Mouse (Mus musculus): Measurements from ENCODE around the gene Rps21.

Gene Rps21

DNA sequence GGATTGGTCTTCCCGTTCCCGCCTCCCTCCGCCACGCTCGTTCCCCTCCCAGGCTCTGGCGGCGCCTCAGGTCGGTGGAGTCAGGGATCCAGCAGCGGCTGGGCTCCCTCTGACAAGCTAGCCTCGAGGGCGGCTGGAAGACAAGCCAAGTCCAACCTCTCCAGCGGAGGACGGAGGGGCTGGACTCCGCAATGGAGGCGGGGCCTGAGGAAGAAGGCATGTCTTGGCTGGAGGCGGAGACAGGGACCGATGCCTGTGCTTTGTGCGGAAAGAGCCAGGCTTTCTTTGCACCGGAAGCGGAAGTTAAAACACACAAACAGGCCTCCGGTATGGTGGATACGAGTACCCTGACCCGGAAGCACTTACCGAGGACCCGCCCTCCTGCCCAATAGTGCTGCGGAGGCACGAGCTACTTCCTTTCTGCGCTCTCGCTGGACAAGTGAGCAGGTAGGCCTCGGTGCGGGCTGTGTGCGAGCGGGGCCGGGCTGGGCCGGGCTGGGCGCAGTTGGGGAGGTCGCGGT is at the start of gene Rps21:
Gene Rps21, plus strand, starts transcription at position 377 of the 521 bp plus-strand sequence.
- DNase-seq (ENCODE audit: low read depth, low spot score) = peak; percentile 98

DNA sequence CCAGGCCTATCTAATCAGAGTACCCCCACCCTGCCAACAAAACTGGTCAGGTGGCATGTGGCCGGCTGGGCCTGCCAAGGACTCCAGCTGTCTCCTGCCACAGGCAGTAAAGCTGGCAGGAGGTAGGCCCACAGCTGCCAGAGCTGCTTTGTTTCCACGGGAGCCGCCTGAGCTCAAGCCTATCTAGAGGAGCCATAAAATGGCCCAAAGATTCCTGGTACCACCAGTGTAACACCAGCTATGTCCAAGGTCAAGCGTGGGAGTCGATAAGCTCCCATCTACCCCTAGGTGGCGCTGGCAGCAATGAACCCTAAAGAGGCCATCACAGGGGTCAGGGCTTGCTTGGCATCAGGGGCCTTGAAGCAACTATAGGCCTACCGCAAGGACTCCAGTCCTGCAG is 49.3 kb upstream of the Rps21 start:
- no peak for DNase-seq (ENCODE audit: low read depth, low spot score)

DNA sequence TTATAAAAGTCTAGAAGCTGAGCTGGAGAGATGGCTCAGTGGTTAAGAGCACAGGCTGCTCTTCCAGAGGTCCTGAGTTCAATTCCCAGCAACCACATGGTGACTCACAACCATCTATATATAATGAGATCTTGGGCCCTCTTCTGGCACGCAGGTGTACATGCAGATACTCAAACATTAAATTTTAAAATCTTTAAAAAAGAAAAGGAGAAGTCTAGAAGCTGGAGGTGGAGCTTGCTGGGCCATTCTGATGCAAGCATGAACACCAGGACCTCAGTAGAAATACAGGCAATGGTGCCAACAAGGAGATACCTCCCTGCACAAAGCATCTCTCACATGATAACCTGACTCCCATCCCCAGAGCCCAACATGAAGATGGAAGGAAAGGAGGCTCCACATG is 48.2 kb upstream of the Rps21 start:
- no peak for DNase-seq (ENCODE audit: low read depth, low spot score)

DNA sequence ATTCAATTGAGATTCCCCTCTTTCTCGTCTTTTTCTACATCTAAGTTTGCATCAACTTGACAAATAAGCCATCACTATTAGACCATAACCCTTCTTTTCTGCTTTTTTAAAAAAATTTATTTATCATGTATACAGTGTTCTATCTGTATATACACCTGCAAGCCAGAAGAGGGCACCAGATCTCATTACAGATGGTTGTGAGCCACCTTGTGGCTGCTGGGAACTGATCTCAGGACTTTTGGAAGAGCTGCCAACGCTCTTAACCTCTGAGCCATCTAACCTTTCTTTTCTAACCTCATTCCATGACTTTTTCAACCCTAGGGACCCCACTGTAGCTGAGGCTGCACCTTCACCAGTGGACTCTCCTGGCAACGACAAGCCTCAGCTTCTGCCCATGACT is 44.9 kb upstream of the Rps21 start:
- no peak for DNase-seq (ENCODE audit: low read depth, low spot score)

DNA sequence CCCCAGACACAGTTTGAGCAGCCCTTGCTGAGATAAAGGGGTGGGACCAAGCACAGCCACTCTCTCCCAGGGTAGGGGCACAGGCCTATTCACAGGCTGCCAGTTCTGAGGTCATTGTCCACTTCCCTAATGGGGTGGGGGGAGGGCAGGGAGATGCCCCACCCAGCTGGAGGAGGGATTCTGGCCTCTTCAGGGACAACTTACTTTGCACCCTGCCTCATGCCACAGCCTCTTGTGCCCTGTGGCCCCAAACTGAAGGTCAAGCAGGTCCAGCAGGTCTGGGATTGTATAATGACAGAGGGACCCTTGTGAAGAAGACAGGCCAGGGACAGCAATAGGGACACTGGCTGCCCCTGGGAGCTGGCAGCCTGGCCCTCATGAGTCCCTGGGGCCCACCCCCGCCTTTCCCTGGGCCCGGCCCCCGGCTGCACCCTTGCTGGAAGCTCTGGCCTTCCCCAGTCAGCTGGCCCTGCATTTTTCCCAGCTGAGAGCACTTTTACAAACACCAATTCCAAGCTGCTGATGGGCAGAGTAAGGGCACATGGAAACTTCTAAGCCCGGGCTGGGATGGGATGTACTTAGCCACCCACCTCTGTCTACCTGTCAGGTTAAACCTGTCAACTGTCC is 42.7 kb upstream of the Rps21 start:
- DNase-seq (ENCODE audit: low read depth, low spot score) = no peak

DNA sequence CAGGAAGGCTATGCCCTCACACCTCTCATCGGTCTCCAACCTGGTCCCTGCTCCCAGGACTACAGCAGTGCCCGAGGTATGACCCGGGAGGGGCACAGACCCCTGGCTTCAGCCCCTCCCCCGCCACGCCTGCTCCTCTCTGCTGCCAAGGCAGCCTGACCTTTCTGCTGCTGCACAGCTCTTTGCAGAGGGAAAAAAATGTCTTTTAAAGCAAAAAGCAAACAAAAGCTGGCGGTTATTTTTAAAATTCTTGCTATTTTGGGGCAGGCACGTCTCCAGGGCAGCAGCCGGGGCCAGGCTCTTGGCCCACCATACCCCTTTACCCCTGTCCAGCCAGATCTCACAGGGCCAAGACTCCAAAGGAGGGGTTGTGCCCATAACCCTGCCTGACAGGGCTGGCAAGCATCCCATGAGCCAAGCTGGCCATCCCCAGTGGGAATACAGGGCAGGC is 42.1 kb upstream of the Rps21 start:
- DNase-seq (ENCODE audit: low read depth, low spot score) = no peak

DNA sequence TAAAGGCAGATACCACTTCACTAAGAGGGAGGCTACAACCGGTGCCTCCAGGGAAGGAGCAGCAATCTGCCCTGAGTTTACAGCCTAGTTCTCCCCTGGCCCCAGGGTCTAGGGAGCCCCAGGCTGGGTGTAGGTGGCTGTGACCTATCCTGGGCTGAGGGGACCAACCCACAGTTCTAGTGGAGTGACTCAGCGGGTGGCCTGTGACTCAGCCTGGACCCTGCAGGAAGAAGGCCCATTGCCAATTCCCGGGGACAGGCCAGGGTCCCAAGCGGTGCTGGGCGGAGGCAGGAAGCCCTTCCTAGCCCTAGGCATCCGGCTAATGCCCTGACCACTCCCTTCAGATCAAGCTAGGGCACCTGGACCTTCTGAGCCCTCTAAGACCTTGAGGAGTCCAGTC is 41.2 kb upstream of the Rps21 start:
- no peak for DNase-seq (ENCODE audit: low read depth, low spot score)

DNA sequence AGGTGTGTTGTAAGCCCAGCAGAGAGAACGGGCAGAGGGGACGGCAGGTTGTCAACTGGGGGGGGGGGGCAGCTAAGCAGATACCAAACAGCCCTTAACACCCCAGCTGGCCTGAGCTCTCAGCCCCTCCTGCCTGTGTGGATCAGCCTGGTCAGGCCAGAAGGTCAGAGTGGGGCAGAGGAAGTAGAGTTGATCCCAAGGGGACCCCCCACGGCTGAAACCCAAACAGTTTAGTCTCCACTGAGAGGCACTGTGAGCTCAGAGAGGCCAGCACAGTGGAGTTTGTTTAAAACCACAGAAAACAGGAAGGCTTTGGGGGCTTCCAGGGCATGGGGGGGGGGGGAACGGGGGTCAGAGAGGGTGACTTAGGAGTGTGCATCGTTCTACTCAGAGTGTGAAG is 40.3 kb upstream of the Rps21 start:
- DNase-seq (ENCODE audit: low read depth, low spot score) = no peak

DNA sequence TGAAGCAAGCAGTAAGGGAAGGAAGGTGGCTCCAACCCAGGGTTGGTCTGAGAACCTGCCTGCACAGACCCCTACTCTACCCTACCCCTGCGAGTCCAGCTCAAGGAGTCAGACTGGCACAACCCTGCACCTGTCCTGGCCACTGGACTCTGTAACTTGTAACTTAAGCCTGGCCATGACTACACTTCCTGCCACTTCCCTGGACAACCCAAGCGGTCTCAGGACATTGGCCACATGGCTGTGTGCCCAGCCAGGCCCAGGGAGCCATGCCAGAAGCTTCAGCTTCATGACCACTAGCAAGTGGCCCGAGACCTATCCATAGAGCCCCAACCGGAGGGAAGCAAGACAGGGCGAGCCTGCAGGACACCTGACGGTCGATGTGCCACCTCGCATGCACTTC is 39.6 kb upstream of the Rps21 start:
- no peak for DNase-seq (ENCODE audit: low read depth, low spot score)

DNA sequence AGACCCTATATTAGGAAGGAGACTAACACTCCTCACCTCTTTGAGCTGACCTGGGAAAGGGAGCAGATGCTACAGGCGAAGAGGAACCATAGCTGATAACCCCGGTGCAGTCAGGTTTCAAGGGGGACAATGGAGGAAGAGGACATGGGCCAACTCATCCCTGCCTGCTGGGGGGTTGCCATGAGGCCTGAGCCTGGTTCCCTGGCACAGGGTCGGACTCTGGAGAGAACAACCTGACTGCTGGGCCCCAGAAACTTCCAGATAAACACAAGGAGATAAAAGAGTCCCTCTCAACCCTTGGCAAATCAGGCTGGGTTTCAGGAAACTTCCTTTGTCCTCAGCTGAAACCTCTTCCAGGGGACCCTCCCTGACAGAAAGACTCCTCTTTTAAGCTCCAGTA is 38.9 kb upstream of the Rps21 start:
- DNase-seq (ENCODE audit: low read depth, low spot score) = no peak

DNA sequence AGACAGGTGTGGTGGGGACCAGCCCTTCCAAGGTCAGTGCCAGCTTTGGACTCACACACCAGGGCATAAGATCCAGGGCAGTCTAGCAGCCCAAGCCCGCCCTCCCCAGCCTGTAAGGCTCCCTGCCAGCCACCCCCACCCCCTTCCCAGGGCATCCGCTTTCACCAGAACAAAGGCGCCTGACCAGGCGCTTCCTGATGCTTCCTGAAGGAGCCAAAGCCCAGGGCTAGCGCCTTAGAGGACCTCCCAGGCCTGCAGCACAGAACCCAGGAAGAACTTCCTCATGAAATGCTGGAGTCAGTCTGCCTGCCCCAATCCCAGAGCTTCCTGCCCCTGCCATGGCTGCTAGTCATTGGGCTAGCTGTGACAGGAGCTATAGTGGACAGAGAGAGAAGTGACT is 38.5 kb upstream of the Rps21 start:
- DNase-seq (ENCODE audit: low read depth, low spot score) = no peak

DNA sequence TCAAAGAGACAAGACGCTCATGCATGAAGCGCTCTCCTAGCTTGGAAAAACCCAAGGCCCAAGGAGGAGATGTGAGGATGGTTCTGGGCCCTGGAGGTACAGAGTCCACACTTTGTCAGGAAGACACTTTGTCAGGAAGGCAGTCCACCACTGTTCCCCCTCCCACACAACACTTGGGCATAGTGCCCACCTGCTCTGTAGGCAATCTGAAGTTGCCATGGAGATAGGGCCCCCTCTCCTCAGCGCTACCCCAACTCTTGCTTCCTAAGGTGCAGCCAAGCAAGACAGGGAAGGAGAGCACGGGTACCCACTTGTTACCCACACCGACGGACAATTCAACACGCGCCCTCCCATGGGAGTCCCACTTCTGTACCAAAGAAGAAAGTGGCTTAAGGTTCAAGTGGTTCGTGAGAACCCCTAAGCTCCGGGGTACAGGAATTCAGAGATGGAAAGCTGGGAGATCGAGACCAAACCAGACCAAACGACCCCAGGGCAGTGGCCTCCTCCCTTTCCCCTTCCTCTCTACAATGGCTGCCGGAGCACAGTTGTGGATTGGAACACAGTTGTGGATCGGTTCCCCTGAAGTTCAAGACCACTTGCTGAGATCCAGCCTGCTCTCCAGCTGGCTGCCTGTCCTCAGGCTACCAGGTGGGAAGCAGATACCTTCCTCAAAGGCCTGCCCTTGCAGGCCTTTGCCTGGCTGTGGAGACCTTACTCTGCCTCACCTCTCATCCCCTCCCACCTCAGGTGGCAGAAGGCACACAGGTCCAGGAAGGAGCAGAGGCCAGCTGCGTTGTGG is 37.8 kb upstream of the Rps21 start:
- DNase-seq (ENCODE audit: low read depth, low spot score) = no peak

DNA sequence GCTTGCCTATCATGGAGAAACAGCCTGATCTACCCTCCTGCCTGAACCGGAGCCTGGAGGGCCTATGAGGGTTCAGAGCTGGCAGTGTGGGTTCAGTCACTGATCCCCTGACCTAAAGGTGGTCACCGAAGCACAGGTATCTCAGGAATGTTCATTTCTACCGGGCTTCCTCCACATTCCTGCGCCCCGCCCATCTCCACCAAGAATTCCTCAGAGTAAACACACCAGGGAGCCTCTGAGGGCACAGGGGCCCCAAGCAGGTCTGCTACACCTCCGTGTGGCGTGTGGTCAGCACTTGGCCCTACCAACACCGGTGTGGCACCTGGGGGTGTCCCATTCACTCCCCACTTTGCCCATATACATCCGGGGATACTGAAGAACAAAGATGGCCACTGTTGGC is 37.0 kb upstream of the Rps21 start:
- no peak for DNase-seq (ENCODE audit: low read depth, low spot score)

DNA sequence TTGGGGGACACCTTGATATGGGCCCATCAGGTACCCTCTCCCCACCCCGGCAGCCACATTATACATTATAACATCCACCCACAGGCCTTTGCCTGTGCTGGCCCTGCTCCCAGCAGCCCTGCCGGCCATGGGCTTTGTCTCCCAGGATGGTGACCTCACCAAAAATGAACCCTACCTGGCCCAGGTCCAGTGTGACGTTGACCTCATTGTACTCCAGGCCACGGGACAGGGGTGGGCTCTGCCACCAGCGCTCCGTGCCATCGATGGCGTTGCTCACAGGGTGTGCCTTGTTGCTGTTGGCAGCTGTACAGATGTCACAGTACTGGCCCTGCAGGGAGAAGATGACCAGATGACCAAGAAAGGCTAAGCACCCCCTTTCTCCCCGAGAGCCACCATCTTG is 36.1 kb upstream of the Rps21 start:
- no peak for DNase-seq (ENCODE audit: low read depth, low spot score)

DNA sequence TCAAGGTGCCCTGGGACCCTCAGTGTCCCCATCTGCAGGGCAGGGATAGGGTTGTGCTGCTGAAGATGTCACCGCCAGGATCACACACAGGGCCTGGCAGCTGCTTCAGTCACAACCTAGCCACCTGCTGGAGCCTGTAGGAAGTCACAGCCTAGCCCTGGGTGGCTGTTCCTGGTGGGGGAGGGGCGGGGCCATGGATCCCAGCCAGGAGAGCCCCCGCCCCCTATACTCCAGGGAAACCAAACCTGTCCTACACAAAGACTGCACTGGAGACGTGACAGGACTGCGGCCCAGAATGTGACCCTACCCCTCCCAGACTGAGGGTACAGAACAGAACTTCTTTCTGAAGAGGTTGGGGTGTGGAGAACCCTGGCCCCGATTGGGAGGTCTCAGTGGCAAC is 34.9 kb upstream of the Rps21 start:
- DNase-seq (ENCODE audit: low read depth, low spot score) = no peak

DNA sequence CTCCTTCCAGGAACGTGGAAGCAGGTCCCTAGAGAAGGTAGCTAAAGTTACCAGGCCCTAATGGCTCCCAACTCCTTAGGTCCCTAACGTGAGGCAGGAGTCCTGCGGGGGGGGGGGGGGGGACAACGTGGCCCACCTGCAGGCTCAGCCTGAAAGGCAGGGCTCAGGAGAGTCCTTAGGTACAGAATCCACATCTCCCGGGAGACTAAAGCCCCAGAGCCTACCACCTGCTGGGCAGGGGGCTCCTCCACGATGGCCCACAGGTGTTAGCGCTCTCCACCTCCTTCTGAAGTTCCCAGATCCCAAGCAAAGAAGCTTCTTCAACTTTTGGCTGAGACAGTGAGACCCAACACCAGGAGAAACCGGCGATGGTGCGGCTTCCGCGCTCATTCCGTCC is 32.5 kb upstream of the Rps21 start:
- no peak for DNase-seq (ENCODE audit: low read depth, low spot score)

DNA sequence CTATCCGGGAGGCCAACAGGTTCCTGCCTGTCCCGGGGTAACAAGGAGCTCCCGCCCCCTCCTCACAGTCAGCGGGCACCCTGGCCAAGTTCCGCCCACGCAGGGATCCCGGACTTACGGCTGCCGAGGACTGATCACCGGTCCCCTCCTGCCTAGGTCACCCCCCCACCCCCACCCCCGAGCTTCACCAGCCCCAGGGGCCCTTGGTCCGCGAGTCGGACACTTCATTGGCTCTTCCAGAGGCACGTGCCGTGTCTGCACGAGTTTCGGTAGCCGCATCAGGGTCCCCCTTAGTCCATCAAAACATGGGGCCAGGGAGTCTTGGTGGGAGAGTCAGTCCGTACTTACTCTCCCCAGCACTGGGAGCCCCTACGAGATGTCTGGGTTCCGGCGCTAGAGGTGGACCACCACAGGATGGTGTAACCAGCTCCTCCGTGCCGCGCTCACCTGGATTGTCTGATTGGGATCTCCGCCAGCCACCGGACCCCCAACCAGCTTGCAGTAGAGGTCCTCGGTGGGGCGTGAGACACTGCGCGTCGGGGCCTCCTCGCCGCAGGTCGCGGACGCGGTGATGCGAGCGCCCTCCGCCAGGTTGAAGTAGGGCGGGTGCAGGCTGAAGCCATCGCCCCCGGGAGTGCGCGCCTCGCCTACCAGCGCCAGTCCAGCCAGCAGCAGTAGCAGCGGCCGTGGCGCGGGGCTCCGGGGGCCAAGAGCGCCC is 32.0 kb upstream of the Rps21 start:
- DNase-seq (ENCODE audit: low read depth, low spot score) = peak; percentile 36

DNA sequence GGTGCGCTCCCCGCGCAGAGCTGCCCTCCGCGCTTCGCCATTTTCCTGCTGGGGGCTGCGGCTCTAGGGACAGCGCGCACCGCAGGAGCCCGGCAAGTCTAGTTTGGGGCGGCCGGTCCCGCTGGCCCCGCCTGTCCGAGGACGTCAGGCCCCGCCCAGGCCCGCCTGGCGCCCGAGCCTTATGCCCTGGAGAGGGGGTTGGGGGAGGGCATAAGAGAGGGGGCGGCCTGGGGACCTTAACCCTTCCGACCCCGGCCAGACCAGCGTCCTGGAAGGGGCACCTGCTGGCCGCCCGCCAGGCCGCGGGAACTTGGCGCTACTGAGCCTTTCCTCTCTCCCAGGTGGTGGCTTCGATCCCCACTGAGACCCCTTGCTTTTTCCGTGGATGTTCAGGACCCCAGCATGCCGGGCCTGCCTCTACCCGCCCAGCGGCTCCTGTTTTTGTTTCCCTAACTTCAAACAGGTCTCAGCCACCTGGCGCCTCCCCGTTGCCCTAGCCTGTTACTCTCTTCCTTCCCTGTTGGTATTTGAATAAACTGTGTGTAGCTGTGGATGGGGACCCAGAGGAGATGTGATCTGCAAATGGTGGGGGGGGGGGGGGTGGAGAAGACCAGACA is 31.3 kb upstream of the Rps21 start, which contains the start of gene Lama5:
Gene Lama5, minus strand, starts transcription at position 98 of the 617 bp plus-strand sequence.
- no peak for DNase-seq (ENCODE audit: low read depth, low spot score)

DNA sequence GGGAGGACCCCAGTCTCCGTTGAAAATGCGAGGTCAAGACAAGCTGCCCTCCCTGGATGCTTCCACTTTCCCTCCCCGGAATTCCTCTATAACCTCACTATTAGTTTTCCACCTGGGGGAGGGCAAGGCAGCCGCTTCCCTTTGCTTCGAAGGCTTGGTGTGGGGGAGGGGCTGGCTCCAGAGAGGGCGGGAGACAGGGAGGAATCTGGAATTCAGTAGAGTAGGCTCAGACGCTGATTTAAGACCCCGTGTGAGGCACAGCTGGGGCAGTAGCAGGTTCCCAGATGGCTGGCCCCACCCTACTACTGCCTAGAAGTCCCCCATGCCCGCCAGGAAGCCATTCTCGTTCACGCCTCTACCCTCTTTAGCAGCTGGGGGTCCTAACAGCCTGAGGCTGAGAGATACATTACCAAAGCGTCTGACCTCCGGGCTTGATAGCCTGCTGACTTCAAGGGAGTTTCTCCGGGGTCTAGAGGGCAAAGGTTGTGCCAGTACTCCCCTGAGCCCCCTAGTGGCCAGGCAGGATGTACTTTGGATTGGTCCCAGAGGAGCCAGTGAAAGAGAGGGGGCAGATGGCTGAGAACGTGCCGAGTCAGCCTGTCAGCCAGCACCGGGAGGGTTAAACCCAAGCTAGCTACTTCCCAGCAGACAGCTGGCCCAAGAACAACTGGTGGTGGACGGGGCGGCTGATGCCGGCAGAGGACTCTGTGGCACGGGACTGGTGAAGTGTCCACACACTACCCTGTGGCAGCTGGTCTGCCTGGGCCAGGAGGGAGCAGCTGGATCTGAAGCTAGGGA is 29.7 kb upstream of the Rps21 start:
- peak; percentile 34 for DNase-seq (ENCODE audit: low read depth, low spot score)

DNA sequence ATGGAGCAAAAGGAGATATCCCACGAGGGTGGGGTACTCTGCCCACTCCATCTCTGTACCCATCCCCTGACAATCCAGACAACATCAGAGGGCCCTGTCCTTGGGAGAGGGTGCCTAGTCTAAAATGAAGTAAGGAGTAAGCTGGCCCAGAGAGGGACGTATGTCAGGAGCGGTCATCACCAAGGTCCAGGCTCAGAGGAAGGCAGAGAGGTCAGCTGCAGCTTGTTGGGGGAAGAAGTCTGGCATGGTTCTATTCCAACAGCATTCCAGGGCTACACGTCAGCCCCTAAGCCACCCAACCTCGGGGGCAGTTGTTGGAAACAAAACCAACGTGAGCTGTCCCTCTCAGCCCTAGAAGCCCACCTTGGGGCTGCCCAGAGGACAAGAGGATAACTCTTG is 29.1 kb upstream of the Rps21 start:
- DNase-seq (ENCODE audit: low read depth, low spot score) = no peak

DNA sequence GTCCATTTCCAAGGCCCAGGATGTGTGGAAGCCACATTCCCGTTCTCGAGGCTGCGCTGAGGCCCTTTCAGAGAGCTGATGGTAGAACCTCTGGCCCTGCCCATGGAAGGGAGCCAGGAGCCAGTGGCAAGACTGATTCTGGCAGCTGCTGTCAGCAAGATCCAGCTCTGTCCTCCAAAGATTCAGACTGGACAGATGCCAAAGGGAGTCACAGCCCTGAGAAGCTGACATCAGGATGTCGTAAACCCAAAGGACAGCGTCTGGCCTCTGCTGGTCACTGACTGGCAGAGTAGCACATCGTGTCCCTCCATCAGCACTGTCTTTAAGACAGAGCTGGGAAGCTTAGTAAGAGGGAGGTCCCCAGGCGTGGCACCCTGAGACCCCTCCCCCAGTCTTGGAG is 28.6 kb upstream of the Rps21 start:
- DNase-seq (ENCODE audit: low read depth, low spot score) = no peak
